Mouse (Mus musculus) CD4-positive, CD25-positive, alpha-beta regulatory T cell, adult 4 months (primary cell): Measurements from ENCODE around the gene Plk5. TPM values are rescaled to one million over a fixed set of nuclear protein-coding genes. Genes with fewer than 3 reads are reported as not detected.

ENCODE experiments used
- ATAC-seq: one replicate; pipeline ENCODE4 v1.8.0; 2017
- polyA plus RNA-seq, 2 experiments: library from polyadenylated mRNA; unstranded; fragments of 100-300 nt; shearing (Covaris generic); gene quantifications; one replicate each; pipeline ENCODE4 v1.2.1; 2017

The Plk5 gene
- polyA plus RNA-seq, 2 experiments from 2014 or later, result not detected

DNA sequence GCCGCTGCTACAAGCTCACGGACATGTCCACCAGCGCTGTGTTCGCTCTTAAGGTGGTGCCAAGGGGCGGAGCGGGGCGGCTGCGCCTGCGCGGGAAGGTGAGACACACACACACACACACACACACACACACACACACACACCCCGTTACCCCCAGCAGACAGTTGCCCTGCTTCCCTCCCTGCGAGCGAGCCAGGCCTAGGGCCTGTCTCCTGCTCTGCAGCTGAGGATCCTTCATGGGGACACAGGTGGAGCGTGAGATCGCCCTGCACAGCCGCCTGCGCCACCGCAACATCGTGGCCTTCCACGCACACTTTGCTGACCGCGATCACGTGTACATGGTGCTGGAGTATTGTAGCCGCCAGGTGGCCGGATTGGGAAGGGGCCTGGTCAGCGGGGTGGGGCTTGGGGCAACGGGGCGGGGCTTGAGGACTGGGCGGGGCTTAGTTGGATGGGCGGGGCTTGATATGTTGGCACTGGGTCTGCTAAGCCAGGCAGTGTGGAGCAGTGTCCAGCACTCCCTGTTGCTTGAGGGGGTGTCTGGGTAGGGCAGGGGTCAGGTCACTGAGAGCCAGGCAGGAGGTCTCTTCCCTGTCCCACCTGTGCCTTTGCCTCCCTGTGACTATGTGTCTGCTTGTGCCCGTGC, 1.9 kb downstream of the Plk5 start:
- no peak for ATAC-seq

DNA sequence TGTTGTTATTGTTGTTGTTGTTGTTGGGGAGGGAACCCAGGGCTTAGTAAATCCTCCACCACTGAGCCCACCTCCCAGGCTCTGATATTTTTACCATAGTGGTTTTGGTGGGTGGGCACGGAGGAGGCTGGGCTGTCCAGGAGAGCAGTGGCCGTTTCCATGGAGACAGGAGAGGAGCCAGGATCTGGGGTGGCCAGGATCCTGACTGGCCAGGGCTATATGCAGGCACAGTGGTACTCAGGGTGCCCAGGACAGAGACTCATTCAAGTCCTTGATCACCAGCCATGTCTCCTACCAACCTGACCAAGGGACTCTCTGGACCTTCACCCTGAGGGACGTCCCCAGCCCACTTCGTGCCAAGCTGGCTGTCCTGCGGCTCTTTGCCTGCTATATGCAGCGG, 7.5 kb downstream of the Plk5 start:
- no peak for ATAC-seq

DNA sequence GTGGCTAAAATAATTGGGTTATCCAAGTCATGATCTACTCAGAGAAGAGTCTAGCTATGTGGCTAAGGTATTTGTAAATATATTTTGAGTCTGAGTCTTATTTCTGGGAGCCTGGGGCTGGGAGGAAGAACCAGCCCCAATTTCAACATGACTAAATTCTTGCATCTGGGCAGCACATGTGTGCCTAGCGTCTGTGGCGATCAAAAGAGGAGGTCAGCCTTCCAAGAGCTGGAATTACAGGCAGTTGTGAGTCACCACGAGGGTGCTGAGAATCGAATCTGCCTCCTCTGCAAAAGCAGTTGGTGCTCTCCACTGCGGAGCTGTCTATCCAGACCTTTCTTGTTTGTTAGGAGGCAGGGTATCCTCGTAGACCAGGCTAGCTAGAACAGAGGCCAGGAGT, 9.5 kb downstream of the Plk5 start:
- ATAC-seq, result no peak

DNA sequence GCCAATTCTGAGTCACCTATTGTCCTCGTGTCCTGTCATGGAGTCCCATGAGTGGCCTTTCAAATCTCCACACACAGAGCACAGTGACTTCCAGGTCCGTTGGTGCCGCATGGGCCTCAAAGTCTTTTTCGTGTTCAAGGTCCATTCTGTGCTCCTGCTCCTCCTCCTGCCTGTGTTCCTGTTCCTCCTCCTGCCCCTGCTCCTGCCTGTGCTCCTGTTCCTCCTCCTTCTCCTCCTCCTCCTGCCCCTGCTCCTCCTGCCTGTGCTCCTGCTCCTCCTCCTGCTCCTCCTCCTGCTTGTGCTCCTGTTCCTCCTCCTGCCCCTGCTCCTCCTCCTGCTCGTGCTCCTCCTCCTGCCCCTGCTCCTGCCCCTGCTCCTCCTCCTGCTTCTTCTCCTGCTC, 11.7 kb downstream of the Plk5 start:
- no peak for ATAC-seq

DNA sequence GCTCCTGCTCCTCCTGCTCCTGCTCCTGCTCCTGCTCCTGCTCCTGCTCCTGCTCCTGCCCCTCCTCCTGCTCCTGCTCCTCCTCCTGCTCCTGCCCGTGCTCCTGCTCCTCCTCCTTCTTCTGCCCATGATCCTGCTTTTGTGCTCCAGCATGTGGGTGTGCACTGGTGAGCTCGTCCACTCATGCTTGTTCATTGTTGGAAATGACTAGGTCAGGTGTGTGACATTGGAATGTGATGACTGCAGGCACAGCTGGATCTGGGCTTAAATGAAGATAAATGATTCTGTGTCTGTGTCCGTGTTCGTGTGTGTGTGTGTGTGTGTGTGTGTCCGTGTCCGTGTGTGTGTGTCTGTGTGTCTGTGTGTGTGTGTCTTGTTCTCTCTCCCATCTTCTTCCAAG, 12.1 kb downstream of the Plk5 start:
- ATAC-seq, result peak; percentile 48

DNA sequence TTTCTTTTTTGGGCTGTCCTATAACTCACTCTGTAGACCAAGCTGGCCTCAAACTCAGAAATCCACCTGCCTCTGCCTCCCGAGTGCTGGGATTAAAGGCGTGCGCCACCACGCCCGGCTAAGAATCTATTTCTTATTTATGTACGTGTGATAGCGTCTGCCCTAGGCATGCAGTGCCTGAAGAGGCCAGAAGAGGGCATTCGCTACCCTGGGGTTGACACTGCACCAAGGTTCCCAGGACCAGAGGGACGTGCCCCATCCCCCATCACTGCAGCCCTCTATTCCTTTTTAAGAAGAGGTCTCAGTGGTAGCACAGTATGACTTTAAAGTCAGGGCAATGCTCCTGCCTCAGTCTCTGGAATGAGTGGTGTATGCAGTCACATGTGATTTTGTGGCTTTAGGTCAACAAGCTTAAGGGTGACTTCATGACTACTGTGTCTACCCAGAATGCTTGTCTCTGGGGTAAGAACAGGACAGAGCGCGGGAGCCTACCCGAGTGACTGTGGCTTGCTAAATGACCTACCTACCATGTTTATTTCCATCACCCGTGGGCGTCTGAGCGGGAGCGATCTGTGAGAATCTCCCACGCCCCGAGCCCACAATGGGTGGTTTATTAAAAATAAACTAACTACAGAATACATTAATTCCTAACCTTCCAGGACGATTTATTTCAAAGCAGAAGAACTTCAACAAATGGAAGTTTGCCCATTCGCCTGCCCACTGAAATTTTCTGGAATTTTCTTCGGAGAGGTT, 13.9 kb downstream of the Plk5 start:
- no peak for ATAC-seq

DNA sequence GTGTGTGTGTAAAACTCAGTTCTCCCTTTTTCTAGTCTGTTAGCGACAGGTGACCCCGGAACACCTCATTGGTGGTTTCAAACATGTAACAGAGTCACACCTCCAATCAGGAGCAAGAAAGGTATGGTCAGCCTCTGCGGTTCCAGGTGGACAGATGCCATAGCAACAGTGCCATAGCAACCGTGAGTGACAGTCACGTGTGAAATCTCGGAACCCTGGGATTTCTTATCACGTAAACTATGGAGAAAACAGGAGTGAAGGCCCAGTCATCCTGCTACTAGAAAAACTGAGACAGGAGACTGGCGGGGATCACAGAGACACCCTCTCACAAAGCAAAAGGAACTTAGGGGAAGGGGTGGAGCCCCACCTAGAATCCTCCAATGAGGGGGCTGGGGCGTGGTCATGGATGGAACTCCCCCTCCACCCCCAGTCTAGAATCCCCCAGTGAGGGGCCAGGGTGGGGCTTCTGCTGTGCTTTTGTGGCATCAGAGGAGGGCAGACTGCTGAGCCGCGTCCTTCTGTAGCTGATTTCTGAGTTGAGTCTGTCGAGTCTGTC, 15.2 kb downstream of the Plk5 start:
- ATAC-seq, result no peak

DNA sequence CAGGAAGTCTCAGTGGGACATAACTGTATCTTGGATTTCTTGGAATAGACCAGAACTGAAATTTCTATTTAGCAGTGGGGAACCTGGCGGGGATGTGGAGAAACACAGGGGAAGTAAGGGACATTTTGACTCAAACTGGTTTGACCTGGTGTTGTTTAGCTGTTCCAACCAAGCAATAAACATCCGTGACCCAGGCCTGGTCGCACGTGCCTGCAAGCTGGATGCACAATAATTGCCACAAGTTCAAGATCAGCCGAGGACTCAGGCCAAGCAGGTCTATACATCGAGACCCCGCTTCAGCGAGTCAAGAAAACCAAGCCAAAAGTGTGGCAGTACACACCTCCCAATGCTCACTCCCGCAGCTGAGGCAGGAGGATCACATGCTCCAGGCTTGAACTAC, 15.7 kb downstream of the Plk5 start:
- ATAC-seq, result no peak

DNA sequence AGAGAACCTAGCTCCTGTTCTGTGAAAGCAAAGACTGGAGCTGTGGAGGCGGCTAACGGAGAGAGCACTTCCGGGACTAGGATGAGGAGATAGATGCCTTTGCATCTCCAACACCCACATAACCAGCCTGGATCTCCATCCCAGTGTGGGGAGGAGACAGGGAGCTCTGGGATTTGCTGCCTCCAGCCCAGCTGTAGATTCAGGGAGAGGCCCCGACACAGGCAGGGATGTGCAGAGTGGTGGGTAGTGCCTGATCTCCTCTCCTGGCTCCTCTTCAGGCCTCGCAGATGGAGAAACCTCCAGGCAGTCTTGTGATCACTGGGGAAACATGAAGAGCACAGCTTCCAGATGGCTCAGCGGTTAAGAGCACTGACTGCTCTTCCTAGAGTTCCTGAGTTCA, 16.4 kb downstream of the Plk5 start:
- ATAC-seq, result no peak

DNA sequence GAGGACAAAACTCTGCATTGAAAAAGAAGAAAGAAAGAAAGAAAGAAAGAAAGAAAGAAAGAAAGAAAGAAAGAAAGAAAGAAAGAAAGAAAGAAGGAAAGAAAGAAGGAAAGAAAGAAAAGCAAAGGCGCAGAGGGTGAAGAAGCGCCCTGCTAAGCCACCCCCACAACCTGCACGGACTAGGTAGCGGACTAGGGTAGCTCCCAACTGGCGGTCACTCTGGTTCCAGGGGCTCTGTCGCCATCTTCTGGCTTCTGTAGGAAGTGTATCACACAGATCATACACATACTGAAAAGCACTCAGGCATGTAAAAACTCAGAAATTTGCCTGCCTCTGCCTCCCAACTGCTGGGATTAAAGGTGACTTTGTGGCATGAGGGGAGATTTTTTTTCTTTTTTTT, 17.8 kb downstream of the Plk5 start:
- no peak for ATAC-seq

DNA sequence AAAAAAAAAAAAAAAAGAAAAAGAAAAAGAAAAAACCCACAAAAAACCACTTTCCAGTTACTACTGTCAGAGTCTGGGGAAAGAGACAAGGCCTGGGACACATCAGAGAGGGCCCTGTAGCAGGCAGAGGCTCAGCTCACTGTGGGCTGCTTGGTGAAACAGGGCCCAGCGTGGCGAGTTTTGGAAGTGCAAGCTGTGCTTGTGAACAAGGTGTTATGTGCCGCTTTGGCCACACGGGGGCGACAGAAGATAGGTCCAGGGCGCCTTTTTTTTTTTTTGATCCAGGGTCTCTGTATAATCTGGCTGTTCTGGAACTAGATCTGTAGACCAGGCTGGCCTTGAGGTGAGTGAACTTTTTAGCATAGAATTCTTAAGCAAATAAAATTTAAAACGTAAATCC, 19.9 kb downstream of the Plk5 start:
- ATAC-seq, result peak; percentile 93

DNA sequence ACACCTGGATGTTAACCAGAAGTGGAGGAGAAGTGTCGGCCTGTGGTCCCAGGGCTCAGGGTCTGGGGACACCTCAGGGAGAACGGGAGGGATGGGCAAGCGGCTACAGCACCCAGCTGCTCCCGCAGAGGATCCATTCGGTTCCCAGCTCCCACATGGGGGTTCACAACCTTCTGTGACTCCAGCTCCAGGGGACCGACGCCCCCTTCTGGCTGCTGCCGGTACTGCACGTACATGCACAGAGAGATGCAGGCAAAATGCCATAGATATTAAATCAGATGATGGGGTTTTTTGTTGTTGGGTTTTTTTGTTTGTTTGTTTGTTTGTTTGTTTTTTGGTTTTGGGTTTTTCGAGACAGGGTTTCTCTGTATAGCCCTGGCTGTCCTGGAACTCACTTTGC, 21.5 kb downstream of the Plk5 start:
- ATAC-seq, result no peak

DNA sequence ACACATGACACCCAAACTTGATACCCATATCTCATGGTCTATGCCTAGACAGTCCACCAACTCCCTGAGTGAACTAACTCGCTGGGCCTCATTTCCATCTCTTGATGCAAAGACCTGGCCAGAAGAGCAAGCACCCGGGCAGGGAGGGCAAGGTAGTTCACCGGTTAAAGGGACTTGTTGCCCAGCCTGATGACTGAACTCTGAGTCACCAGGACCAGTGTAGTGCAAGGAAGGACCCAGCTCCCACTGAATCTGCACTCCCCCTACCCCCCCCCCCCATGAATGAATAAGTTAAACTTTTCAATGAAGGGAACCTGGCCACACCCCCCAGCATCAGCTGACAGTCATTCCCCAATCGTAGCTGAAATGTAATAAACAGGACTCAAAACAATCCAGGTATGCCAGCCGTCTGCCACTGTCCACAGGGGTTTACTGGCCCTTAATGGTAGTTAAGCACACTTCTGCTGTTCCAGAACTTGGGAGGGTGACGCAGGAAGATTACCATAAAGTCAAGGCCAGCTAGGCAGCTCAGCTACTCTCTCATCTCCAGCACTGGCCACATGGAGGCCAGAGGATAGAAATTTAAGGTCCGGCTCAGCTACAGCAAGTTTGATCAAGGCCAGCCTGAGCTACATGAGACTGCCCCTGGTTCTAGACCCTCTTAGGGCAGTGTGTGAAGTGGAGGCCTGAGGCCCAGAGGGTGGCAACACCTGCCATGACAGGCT, 26.5 kb downstream of the Plk5 start:
- no peak for ATAC-seq

DNA sequence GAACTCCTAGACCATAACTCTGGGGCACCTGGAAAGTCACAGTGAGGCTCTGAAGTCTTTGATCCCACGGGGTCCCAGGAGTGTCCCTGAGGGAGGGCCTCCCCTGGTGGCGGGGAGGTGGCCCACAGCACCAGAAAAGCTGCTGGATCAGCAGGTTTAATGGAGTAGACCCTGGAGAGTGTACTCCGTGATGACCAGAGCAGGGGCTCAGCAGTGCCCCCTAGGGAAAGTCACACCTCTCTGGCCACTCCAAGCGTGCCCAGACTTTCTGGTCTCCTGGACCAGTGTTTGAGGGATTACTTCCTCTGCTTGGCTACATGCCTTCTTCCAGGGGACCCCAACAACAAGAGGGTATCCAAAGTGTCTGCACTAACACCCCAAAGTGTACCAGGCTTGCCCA, 27.2 kb downstream of the Plk5 start:
- ATAC-seq, result no peak

DNA sequence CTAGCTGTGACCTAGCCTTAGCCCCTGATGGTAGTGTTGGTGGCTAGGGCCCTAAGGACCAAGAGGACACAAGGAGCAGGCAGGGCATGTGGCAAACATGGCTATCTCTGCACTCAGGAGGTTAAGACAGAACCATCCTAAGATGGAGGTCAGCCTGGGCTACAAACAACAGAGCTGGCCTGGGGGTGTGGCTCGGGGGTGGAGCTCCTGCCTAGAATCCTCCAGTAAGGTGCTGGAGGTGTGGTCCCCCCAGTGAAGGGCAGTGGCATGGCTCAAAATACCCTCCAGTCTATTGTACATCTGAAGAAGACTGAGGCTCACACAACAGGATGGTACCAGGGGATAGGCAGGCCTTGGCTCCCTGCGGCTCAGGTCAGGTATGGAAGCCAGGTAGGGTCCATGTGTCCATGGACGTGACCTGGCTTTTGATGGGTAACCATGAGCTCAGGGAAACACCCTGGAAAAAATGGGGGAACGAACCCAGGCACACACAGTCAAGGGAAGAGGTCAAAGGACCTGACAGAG, 27.9 kb downstream of the Plk5 start:
- ATAC-seq, result no peak

DNA sequence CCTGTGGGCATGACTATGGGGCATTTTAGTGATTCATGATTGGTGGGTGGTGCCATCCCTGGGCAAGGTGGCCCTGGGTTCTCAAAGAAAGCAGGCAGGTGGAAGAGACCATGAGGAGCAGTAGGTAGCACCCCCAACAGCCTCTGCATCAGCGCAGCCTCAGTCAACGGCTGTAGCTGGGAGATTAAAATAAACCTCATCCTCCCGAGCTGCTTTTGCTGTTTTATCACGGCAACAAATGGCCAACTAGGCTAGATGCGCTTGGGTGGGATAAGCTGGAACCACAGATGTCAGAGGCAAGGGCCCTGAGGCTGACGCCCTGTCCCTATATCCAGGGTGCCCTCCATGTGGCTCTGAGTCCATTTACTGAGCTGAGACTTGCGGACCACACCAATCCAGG, 28.4 kb downstream of the Plk5 start:
- no peak for ATAC-seq

DNA sequence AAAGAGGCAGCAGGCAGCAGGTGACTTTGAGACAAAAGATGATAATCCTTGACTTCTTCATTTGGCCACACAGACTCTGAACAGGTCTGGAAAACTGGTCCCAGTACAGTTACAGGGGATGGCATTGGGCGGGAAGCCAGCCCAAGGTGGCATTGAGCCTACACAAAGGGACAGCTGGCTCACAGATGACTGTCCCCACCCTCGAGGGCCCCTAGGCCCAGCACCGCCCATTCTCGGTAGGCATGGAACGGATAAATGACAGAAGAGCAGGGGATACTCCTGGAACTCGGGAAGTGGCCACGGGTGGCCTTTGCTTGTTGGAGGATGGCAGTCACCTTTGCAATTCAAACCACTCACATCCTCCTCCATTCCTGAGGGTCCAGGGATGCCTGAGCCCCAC, 29.1 kb downstream of the Plk5 start:
- ATAC-seq, result no peak

DNA sequence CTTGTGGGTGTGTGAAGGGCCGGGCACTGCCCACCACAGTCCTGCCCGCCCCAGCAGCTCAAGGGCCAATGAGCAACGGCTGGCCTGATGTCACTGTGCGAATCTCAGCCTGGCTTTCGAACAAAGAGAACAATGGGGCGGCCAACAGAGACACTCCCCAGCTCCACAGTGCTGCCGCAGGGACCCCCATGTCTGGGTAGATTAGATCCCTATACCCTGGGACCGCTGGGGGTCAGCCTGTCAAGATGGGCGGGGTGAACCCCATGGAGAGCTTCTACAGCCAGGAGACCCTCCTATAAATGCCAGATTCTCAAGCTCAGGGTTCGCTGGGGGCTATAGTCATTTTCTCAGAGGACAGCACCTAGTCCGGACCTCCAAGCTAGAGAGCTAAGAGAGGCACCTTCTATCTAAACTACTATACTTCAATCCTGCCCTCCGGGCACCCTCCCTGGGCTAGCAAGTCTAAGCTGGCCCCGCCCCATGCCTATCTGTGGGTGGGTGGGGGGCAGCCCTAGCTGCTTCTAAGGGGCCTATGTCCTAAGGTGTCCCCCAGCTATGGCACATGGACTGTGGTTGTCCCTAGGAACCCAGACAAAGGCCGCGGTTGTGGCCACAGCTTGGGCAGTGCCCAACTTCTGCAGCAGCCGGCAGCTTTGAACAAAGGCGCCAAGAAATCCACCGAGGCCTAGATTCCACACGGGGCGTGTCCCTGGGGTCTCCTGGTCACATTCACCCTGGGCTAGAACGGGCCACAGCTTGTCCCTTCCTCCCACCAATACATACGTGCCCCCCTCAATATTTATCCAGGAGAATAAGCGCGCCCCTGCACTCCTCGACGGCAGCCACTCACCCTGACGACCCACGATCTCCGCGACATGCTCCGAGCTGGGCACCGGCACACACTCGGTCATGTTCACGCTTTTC, 29.8 kb downstream of the Plk5 start:
- no peak for ATAC-seq

DNA sequence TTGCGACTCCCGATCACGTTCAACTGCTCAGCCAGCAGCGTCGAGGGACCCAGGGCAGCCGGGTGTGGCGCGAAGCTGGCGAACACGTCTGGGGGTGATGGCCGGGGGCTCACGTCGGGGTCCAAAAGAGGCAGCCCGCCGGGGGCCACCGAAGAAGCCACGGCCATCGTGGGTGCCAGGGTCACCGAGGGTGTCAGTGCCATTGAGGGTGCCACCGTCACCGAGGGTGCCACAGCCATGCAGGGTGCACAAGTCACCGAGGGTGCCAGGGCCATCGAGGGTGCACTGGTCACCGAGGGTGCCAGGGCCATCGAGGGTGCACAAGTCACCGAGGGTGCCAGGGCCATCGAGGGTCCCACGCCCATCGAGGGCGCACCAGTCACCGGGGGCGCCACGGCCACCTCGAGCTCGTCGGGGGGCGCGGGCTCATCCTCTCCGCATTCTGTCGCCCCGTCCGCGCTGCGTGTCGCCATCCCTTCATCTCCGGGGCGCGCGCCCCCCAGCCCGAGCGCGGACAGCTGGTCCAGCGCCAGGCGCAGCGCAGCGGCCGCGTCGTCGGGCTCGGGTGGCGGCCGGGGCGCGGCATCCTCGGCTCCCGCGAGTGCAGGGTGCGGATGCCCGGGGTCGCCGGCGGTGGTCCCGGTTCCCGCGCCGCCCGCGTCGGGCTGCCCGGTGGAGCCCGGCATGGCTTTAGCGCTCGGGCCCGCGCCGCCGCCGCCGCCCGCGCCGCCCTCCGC, 30.6 kb downstream of the Plk5 start:
- ATAC-seq, result no peak

DNA sequence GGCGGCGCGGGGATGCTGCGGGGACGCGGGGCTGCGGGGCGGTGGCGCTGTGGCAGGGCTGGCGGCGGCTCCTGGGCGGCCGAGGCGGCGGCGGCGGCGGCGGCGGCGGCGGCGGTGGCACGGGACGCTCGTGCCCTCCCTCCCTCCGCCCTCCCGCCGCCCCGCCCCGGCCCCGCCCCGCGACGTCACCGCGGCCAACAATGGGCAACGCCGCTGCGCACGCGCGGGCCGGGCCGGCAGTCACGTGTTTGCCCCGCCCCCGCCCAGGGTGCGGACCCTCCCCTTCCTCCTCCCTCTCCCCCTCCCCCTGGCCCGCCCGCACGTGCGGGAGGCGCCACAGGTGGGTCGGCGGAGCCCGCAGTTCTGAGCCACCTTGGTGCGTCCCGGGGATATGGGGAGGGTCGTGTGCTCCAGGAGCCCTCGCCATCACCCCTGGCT, 31.3 kb downstream of the Plk5 start, which contains the start of gene Mex3d:
TSS of gene Mex3d (minus strand) at position 138 of the 438 bp plus-strand sequence.
- ATAC-seq, result peak; percentile 71

DNA sequence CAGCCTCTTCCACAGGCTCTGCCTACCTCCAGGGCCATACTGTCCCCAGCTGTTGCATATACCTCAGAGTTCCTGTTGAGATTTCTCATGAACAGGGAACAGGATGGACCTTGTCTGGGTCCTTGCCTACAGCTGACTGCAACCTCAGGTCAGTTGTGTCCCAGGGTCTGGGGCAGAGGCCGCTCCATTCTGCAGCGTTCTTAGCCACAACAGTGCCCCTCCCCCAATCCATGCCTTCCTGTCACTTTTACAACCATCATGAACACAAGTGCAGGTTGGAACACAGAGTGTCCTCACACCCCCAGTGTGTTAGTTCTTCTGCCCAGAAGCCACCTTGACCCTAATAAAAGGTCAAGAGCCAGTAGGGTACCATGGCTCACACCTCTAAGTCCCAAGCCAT, 32.5 kb downstream of the Plk5 start:
- no peak for ATAC-seq
